Mouse (Mus musculus) G1E (cell line): Measurements from ENCODE around the gene Nrl.

Source experiments
- CTCF ChIP-seq: IDR thresholded peaks from 2 replicates; pipeline ENCODE4 v1.5.1; 2012; ENCODE audit warnings: low read depth, low read length, inconsistent platforms, mixed read lengths
- POLR2AphosphoS5 ChIP-seq: IDR thresholded peaks from 2 replicates; pipeline ENCODE4 v1.6.1; 2012; ENCODE audit warnings: low read depth, low read length, inconsistent platforms; ENCODE audit not compliant: insufficient replicate concordance

- no peak for TF ChIP-seq CTCF
- TF ChIP-seq POLR2AphosphoS5 = no peak
Observed at GRCm38 (mm10) chr14:55486836-55487235, 37.9 kb downstream of the Nrl start.
